Mouse (Mus musculus) granulocyte monocyte progenitor cell, adult 5-6 weeks (primary cell): ENCODE results near the gene Mvb12a. TPM values are rescaled to one million over a fixed set of nuclear protein-coding genes. Genes with fewer than 3 reads are reported as not detected.

Experiments
- ATAC-seq: replicated peaks from 2 replicates; pipeline ENCODE4 v1.8.0; 2016; ENCODE audit warnings: mild to moderate bottlenecking, moderate TSS enrichment, inconsistent platforms; ENCODE audit not compliant: poor library complexity, severe bottlenecking
- total RNA-seq, 2 experiments: library from RNA; stranded (forward) in 1 of 2; stranded (reverse) in 1 of 2; fragments of 200-712, 200-1000 nt in 1 of 2; fragments of >200 nt in 1 of 2; fragmentation: Nextera tagmentation in 1 of 2; gene quantifications; 2 replicates each; pipeline ENCODE4 v1.2.3; 2014 to 2017

Mvb12a gene
- total RNA-seq, 2 experiments from 2014 or later, result 50.2 to 56.6 TPM

DNA sequence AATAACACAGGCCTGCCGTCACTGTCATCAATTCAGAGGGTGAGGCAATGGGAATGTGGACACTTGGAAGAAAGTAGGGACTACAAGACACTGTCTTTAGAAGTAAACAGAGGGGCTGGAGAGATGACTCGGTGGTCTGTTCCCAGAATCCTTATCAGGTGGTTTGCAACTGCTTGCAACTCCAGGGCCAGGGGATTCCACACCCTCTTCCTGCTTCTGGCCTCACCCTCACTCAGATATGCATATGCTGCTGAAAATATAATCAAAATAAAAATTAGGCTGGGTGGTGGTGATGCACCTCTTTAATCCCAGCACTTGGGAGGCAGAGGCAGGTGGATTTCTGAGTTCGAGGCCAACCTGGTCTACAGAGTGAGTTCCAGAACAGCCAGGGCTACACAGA lies 17.3 kb downstream of the Mvb12a start:
- ATAC-seq, result no peak

DNA sequence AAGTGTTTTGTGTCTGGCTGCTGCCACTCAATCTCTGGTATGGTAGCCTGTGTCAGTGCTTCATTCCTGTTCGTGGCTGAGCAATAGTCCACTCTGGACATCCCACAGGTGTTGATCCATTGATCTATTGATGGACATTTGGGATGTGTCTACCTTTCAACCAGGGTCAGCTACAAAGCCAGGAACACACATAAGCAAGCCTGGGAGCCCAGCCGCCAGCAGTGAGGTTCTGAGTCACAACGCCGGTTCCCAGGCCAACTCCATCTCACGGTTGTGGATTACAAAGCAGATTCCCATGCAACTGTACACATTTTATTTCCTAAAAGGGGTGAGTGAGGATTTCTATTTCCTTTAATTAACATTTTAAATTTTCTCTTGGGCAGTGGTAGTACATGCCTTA lies 18.0 kb downstream of the Mvb12a start:
- ATAC-seq, result no peak

DNA sequence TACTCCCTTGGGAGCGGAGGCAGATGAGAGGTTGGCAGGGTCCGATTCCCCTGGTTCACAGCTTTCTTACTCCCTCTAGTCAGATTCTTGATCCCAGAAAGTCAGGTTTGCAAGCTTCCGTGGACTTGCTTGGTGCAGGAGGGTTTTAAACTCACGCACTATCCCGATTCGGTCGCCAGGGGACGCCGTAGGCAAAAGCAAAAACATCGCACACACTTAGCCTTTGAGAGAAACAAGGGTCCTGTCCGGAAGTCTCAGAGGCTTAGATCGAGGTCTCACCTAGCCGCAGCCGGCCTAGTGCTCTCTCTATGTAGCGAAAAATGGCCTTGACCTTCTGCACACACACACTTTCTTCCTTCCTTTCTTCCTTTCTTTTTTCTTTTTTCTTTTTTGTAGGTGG lies 18.7 kb downstream of the Mvb12a start:
- peak; percentile 54 for ATAC-seq

DNA sequence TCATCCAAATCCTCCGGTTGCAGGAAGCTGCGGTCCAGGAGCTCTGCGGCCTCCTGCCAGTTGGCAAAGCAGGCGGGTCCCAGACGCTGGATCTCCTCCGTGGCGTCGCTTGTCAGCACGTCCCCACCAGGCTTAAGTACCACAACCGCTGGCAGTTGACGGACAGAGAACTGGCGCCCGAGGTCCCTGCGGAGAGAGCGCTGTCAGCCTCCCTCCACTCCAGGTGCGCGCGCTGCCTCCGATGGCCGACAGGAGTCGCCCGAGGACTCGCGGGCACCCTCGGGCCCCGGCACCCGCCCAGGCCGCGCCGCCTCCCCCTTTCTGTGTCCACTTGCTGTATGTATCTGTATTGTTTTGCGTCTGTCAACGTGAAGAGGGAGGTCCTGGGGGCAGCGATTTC lies 20.0 kb downstream of the Mvb12a start:
- peak; percentile 70 for ATAC-seq

DNA sequence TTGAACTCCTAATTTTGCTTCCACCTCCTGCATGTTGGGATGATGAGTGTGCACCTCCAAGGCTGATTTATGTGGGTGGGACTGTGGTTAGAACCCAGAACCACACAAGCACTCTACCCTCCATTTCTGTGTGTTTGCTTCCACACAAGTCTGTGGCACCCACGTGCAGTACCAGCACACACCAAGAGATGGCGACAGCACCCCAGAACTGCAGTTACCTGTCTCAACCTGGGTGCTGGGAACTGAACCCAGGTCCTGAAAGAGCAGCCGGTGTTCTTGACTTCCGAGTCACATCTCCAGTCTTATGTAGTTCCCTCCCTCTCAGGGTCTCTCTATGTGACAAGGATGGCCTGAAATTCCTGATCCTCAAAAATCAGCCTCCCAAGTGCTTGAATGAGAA lies 21.3 kb downstream of the Mvb12a start:
- no peak for ATAC-seq

DNA sequence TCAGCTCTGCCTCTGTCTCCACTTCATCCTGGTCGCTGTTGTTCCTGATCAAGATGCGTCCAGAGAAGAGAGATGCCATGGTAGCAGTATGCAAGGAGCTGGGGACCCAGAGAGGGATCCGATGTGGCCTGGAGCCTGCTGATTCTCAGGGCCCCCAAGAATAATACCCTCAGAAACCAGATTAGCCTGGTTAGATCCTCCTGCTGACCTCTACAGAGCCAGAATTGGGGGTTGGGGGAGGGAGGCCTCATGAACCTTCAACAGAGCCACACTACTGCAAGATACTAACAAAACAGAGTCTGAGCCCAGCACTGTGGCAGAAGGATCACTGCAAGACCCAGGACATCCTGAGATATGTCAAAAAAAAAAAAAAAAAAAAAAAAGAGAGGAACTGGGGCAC lies 23.8 kb downstream of the Mvb12a start, which contains the start of gene Nxnl1:
Gene Nxnl1 (minus strand): TSS at position 101 of the 400 bp plus-strand sequence.
- no peak for ATAC-seq

DNA sequence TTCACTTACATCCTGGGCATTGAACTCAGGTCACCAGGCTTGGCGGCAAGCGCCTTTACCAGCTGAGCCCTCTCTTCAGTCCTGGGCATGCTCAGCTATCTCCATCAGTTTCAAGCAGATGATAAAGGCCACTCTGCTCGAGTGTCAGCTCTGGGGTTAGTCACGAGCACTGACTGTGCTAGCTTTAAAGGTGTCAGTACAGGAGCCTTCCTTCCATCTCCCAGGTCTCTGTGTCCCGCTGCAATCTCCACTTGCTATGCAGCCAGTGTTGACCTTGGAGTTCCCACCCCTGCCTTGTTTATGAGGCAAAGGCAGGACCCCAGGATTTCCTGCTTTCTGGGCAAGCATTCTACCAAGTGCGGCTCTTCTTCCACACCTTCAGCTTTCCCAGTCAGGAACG lies 24.9 kb downstream of the Mvb12a start:
- no peak for ATAC-seq

DNA sequence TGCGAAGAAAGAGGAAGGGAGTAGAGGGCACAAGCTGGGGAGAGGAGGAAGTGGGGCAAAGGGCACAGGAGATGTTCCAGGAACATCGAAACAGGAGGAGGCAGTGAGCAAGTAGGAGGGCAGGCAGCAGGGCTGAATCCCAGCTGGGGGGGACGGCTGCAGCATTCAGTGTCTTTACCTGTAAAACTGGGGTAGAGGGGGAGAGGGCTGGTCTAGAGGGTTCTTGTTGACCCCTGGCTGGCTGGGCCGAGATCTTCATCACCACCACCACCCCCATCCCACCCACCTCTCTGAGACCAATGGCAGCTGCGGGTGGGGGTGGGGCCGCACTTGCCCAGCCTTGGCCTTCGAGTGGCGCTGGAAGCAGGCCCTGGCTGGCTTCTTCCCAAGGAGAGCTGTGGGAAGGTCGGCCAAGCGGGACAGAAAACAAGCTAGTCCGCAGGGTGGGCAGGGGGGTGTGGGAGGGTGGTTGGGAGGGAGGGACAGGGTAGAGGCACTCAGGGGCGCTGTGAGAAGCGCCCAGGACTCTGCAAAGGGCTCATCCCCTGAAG lies 25.7 kb downstream of the Mvb12a start, which contains the start of gene Slc27a1:
Gene Slc27a1 (plus strand): TSS at position 496 of the 551 bp plus-strand sequence.
- ATAC-seq, result peak; percentile 52

DNA sequence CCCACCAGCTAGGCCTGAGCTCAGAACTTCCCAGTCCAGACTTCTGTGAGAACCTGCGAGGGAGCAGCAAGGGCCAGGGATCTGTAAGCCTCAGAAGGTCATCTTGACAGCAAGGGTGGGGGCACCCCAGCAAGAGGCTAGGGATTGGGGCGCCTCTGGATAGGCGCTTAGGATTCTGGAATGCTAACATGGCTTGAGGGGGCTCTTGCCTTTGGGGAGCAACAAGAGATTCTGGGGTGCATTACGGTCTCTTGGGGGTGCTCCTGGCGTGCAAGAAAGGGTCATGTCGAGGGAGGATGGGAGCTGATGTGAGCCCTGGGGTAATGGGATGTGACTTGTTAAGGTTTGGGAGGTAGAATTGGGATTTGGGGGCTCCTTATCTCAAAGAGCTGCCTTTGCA lies 26.2 kb downstream of the Mvb12a start:
- no peak for ATAC-seq

DNA sequence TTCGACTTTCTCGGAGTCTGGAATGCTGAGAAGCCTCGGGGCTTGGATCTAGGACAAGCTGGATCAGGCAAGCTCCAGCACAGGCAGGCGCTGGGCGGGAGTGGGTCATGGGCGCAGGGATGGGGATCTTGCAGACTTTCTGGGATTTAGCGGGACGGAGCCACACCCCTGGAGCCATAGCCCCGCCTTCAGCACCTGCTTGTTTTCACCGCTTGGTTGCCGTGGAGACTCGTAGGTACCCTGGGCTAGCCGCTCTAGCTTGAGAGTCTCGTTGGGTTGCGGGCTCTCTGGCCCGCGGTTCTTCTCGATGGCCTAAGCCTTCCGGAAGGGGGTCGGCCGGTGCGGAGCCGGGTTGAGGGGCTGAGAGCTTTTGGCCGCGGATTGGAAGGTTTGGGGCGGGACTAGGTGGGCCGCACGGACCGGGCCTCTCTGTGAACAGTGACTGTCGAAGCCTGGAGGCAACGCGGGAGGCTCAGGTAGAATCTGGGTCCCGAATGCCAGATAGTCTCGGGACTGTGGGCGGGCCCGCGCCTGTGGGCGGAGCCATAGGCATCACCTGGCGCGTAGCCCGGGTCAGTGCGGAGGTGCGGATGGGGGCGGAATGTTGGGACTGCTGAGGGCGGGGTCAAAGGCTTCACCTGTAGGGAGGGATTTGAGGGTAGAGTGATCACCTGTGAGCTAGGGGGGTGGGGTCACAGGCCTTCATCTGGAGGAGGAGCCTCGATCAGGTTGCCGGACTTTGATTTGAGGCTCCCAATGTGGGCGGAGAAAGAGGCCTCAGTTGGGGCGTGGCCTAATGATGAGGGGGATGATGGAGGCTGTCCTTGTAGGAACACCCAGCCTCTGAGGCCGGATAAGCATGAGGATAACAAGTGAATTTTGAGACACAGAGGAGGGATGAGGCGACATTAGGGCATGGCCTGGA lies 26.9 kb downstream of the Mvb12a start:
- ATAC-seq, result peak; percentile 47

DNA sequence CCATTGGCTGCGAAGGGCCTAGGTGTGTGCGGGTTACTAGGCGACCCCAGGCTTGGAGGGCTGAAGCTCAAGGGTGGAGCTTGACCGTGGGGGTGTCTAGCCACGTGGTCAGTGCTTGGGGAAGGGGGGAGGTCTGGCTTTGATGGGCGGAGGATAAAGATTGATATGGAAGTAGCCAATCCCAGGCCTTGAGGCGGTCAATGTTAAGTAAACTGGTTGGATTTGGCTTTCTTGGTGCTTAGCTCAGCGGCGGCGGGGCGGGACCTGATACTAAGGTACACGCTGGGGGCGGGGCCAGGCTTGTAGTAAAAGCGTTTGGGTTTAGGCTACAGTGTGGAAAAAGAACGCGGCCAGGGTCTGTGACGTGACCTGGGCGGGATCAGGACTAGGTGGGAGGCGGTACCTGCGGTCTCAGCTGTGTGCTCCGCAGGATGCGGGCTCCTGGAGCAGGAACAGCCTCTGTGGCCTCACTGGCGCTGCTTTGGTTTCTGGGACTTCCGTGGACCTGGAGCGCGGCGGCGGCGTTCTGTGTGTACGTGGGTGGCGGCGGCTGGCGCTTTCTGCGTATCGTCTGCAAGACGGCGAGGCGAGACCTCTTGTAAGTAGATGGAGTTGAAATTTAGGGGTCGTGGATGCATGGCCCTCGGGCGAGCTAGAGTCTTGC lies 27.7 kb downstream of the Mvb12a start:
- peak; percentile 82 for ATAC-seq

DNA sequence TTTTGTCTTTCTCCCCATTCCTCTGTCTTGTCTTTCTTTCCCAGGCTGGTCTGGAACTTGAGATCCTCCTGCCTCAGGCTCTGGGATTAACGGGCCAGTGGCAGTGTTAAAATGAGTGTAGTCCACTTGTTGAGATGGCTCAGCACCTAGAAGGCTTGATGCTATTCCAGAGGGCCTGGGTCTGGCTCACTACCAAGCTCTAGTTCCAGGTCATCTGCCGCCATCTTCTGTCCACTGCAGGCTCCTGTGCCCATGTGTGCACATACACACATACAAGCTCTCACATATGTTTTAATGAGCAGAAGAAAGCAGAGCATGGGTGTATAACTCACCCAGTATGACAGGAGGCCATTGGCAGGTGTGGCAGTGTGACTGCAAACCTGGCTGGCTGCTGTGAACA lies 29.4 kb downstream of the Mvb12a start:
- ATAC-seq, result no peak

DNA sequence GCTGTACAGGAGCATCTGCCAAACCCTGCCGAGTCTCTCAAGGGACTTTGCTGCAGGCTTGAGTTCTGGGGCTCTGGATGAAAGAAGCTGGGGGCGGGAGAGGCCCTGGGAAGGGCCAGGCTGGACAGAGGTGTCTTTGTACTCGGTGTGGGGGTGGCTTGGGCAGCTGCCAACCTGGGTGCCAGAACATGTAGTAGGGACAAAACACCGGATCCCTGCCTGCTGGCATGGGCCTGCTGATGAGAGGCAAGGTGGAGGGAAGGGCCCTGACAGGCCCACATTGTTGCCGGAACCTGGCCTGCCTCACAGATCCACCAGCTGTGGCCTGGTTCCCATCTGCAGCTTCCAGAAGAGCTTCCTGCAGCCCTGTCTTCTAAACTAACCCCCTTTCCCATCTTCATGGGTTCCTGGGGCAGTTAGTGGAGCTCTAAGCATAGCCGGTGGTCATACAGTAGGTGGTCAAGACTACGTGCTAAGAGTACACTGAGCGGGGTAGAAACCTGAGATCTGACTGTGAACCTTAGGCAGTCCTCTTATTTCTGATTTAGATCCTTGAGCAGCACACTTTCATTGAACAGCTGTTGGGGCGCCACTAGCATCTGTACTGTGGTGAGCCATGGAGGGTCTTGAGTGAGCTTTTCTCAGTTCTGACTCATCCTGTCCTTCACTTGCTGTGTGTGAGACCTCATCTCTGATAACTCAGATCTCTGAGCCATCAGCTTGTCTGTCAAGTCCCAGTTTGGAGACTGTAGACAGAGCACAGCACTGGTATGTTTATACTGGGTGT lies 30.3 kb downstream of the Mvb12a start:
- no peak for ATAC-seq

DNA sequence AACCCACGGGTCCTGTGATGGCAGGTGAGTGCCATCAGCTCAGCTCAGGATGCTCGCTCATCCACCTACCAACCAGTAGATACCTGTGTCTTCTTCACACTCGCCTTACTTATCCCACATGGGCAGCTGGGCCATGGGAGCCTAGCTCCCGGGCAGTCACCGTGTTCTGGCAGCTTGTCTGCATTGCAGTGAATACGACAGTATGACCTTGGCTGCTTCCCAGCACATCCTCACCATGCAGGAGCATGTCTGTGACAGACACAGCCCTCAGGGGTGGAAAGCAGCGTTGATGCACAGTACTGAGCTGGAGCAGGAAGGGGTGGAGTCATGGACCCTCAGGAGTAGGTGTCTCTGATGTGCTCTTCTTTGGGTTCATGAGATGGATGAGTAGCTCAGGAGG lies 31.7 kb downstream of the Mvb12a start:
- no peak for ATAC-seq

DNA sequence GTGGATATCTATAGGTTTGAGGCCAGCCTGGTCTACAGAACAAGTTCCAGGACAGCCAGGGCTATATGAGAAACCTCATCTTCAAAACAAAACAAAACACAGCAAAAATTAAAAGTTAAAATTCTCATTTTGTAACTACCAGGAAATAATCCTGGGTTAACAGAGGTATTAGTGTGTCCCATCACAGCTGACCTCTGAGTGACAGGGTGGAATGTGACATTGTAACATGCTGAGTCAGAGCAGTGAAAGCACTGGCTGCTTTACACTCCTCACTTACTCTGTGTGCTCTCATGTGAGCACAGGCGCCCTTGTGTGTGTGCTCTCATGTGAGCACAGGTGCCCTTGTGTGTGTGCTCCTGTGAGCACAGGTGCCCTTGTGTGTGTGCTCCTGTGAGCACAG lies 32.3 kb downstream of the Mvb12a start:
- no peak for ATAC-seq

DNA sequence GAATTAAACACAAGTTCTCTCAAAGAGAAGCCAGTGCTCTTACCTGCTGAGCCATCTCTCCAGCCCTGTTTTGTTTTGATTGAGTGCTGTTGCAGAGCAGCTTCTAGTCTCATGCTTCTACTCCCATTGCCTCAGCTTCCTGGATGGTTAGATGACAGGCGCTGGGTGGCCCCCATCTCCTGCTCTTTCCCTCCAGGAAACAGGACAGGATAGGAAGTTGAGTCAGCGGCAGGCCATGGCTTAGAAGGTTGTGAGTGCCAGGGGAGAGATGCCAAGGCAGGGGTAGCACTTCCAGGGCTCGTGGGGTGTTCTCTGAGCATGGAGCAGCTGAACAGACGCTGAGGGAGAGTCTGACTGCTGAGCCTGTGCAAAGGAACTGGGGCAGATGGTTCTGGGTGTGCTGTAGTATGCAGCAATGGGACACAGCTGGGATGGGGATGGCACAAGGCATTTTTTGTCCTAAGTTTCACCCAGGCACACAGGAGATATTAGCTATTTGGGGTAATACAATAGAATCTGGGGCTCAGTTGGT lies 35.2 kb downstream of the Mvb12a start:
- ATAC-seq, result no peak

DNA sequence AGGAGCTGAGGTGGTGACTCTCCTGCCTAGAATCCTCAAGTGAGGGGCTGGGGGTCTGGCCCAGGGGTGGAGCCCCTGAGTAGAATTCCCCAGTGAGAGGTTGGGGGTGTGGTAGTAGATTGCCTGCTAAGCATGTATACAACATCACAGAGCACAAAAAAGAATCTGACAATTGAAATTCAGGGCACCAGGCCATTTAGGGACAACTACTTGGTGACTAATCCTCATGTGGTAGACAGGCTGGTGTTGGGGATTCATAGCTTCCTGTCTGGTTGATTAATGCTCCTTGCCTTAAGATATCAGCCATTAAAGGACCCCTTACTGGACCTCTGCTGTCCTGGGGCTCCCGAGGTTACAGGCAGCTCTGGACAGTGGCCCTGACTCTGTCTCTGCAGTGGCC lies 36.3 kb downstream of the Mvb12a start:
- ATAC-seq, result no peak

DNA sequence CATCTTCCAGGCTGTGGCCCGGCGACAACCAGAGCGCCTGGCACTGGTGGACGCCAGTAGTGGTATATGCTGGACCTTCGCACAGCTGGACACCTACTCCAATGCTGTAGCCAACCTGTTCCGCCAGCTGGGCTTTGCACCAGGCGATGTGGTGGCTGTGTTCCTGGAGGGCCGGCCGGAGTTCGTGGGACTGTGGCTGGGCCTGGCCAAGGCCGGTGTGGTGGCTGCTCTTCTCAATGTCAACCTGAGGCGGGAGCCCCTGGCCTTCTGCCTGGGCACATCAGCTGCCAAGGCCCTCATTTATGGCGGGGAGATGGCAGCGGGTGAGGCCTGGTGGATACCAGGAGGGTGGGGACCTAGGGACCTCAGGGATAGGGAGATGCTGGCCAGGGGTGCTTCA lies 36.8 kb downstream of the Mvb12a start:
- ATAC-seq, result no peak

DNA sequence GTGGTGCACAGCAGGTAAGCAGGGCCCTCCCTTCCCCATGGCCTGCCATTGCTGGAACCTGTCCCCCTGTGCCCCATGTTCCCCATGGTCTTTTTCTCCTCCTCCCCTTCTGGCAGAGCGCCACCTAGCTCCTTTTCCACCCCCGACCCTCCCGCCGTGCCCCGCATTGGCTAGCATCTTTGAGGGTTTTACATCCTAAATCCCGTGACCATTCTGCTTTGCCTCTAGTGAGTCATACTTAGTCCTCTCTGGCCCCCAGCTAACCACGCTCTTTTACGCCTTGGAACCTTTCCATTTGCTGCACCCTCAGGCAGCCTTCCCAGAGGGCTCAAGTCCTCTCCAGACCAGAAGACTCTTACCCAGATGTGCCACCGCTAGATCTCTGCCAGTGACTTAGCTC lies 37.5 kb downstream of the Mvb12a start:
- peak; percentile 27; the same call in 1 of the 2 replicates for ATAC-seq

DNA sequence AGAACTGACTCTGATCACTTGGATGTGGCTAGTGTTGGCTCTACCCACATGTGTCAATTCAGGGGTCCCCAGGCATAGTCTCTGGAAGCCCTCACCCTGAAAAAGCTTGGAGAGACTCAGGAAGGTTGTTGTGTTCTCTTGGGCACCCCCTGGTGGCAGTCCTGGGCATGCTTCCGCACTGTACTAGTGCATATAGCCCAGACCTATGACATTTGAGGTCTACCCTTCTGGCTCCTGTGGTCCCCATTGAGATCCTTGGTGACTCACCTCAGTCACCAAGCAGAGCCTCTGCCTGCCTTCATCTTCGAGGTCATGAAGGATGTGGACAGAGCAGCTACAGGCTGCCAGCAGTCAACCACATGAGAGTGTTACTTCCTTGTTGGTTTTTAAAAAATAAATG lies 44.2 kb downstream of the Mvb12a start:
- peak; percentile 54 for ATAC-seq
